Mouse (Mus musculus) olfactory bulb, adult 2 months (tissue): ENCODE results near the gene Ptpdc1.

Experiments
- CTCF ChIP-seq: fragments of 200-500 bp; IDR thresholded peaks from 2 replicates; pipeline ENCODE4 v1.5.1; 2012; ENCODE audit warnings: low read depth, mild to moderate bottlenecking, low read length, moderate library complexity; ENCODE audit not compliant: insufficient read depth
- POLR2A ChIP-seq: fragments of 200-500 bp; IDR thresholded peaks from 2 replicates; pipeline ENCODE4 v1.6.1; 2012; ENCODE audit warnings: mild to moderate bottlenecking, low read depth, low read length, moderate library complexity; ENCODE audit not compliant: insufficient read depth

DNA sequence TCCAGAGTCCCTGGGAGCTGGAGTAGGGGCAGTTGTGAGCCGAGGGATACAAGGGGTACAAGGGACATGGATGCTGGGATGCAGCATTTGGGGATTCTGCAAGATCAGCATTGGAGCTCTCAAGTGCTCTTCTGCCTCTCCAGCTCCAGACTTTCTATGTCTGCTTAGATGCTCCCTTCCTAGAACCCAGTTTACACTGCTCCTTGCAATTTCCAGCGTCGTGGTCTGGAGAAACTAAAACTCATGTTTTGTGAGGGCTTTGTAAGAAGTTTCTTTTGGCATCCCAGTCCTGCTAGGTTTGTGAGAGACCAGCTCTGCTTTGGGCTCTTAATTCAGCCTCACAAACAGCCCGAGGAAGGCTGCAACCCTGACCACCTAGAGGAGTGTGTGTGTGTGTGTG, 42.0 kb upstream of the Ptpdc1 start:
- TF ChIP-seq POLR2A (no peak), CTCF (no peak)
